Mouse (Mus musculus) adrenal gland, adult 2 months (tissue): ENCODE data around the gene Tmem30a. TPM values are rescaled to one million over a fixed set of nuclear protein-coding genes. Genes with fewer than 3 reads are reported as not detected.

ENCODE experiments used
- polyA plus RNA-seq: library from polyadenylated mRNA; depleted of rRNA; stranded (reverse); fragments of >200 nt; gene quantifications from 2 replicates; pipeline ENCODE4 v1.2.3, GENCODE M21; 2012; rRNA removed
- total RNA-seq, 2 experiments: library from RNA; stranded (reverse); gene quantifications; 2 replicates each; pipeline ENCODE4 v1.2.3; 2021

Tmem30a gene
- total and polyA plus RNA-seq, 3 experiments = 87.2 to 113 (median 112) TPM

Other genes starting within 250 kb of the Tmem30a start
- gene Col12a1, start 74.7 kb downstream of the Tmem30a start, total RNA-seq = 10 to 100 TPM; 10.7 to 17.1 TPM
- 8.2 and 8.3 TPM in 2 replicates for gene Col12a1, start 74.7 kb downstream of the Tmem30a start, polyA plus RNA-seq
- gene Cox7a2, start 33.6 kb downstream of the Tmem30a start, total RNA-seq = 100 to 1,000 TPM; 284 to 423 TPM
- gene Cox7a2, start 33.6 kb downstream of the Tmem30a start, polyA plus RNA-seq = 71.5 and 75.3 TPM in 2 replicates
- 10 to 100 TPM; 51.8 to 75.4 TPM for gene Filip1, start 219.3 kb upstream of the Tmem30a start, total RNA-seq
- 4.5 and 7.9 TPM in 2 replicates for gene Filip1, start 219.3 kb upstream of the Tmem30a start, polyA plus RNA-seq